Mouse (Mus musculus): Measurements from ENCODE around the gene Plekhf1. TPM values are rescaled to one million over a fixed set of nuclear protein-coding genes. Genes with fewer than 3 reads are reported as not detected.

Plekhf1 gene
- polyA plus RNA-seq, 1 experiment from 2014 or later, result 0.37 TPM

GRCm38 (mm10) chr7:38226226-38226625, 1.6 kb downstream of the Plekhf1 start:
- WGBS, result 85% methylated on average over 2 of the region's 2 CpGs
- Histone ChIP-seq H3K27ac (replicated peaks; ENCODE audit: low read depth, low read length) (no peak overlapping the region), H3K9me3 (ENCODE audit: control insufficient read depth, low read length) (no peaks in the 10 kb centered on the region), H3K36me3 (ENCODE audit: control insufficient read depth, insufficient read depth, low read length) (no peaks in the 10 kb centered on the region), H3K9ac (replicated peaks; ENCODE audit: low read length) (no peak overlapping the region), H3K4me1 (ENCODE audit: control insufficient read depth, insufficient read depth, low read length) (peaks cover 8% of the 10 kb centered on the region), H3K27me3 (ENCODE audit: control insufficient read depth, insufficient read depth, low read length) (peaks cover 10% of the 10 kb centered on the region; the same call in 1 of the 2 replicates), H3K4me3 (replicated peaks; ENCODE audit: low read depth, low read length) (no peak overlapping the region), H3K4me2 (ENCODE audit: low read length) (no peak overlapping the region)
- ATAC-seq (ENCODE audit: low FRiP score, low TSS enrichment), result no peak
- DNase-seq, result no peak

- Histone ChIP-seq H3K27me3 (ENCODE audit: control insufficient read depth, insufficient read depth, low read length) (0 out of 2 replicates have a peak, but pooled peaks cover 8% of the 10 kb centered on the region), H3K27ac (replicated peaks; ENCODE audit: low read depth, low read length) (no peak overlapping the region), H3K36me3 (ENCODE audit: control insufficient read depth, insufficient read depth, low read length) (no peaks in the 10 kb centered on the region), H3K4me1 (ENCODE audit: control insufficient read depth, insufficient read depth, low read length) (peaks cover 8% of the 10 kb centered on the region), H3K4me3 (replicated peaks; ENCODE audit: low read depth, low read length) (no peak overlapping the region), H3K9ac (replicated peaks; ENCODE audit: low read length) (no peak overlapping the region), H3K4me2 (ENCODE audit: low read length) (no peak overlapping the region), H3K9me3 (ENCODE audit: control insufficient read depth, low read length) (no peaks in the 10 kb centered on the region)
- 87% methylated on average over 13 of the region's 13 CpGs for WGBS
- no peak for ATAC-seq (ENCODE audit: low FRiP score, low TSS enrichment)
- DNase-seq, result no peak
These were observed 3.0 kb downstream of the Plekhf1 start for GRCm38 (mm10) chr7:38224577-38225369.

GRCm38 (mm10) chr7:38220866-38221265, 7.0 kb downstream of the Plekhf1 start:
- DNase-seq, result no peak
- Histone ChIP-seq H3K36me3 (ENCODE audit: control insufficient read depth, insufficient read depth, low read length) (no peaks in the 10 kb centered on the region), H3K27ac (replicated peaks; ENCODE audit: low read depth, low read length) (no peak overlapping the region), H3K9me3 (ENCODE audit: control insufficient read depth, low read length) (no peaks in the 10 kb centered on the region), H3K4me2 (ENCODE audit: low read length) (no peak overlapping the region), H3K27me3 (ENCODE audit: control insufficient read depth, insufficient read depth, low read length) (no peaks in the 10 kb centered on the region), H3K9ac (replicated peaks; ENCODE audit: low read length) (no peak overlapping the region), H3K4me1 (ENCODE audit: control insufficient read depth, insufficient read depth, low read length) (no peaks in the 10 kb centered on the region), H3K4me3 (replicated peaks; ENCODE audit: low read depth, low read length) (no peak overlapping the region)
- ATAC-seq (ENCODE audit: low FRiP score, low TSS enrichment), result no peak
- WGBS, result 96% methylated on average over 7 of the region's 7 CpGs

GRCm38 (mm10) chr7:38219526-38219925, 8.3 kb downstream of the Plekhf1 start:
- no peaks in the 10 kb centered on the region for H3K4me1 ChIP-seq (ENCODE audit: control insufficient read depth, insufficient read depth, low read length)
- H3K4me2 ChIP-seq (ENCODE audit: low read length), result no peak overlapping the region
- 90% methylated on average over 4 of the region's 4 CpGs for WGBS
- no peaks in the 10 kb centered on the region for H3K36me3 ChIP-seq (ENCODE audit: control insufficient read depth, insufficient read depth, low read length)
- no peak for ATAC-seq (ENCODE audit: low FRiP score, low TSS enrichment)
- DNase-seq, result no peak
- H3K27ac ChIP-seq (replicated peaks; ENCODE audit: low read depth, low read length), result no peak overlapping the region
- no peak overlapping the region for H3K4me3 ChIP-seq (replicated peaks; ENCODE audit: low read depth, low read length)
- no peak overlapping the region for H3K9ac ChIP-seq (replicated peaks; ENCODE audit: low read length)
- H3K9me3 ChIP-seq (ENCODE audit: control insufficient read depth, low read length), result no peaks in the 10 kb centered on the region
- no peaks in the 10 kb centered on the region for H3K27me3 ChIP-seq (ENCODE audit: control insufficient read depth, insufficient read depth, low read length)

- 76% methylated on average over 8 of the region's 8 CpGs for WGBS
- ATAC-seq (ENCODE audit: low FRiP score, low TSS enrichment) (no peak), DNase-seq (no peak)
- Histone ChIP-seq H3K9ac (replicated peaks; ENCODE audit: low read length) (no peak overlapping the region), H3K4me2 (ENCODE audit: low read length) (no peak overlapping the region), H3K27ac (replicated peaks; ENCODE audit: low read depth, low read length) (no peak overlapping the region), H3K4me1 (ENCODE audit: control insufficient read depth, insufficient read depth, low read length) (no peaks in the 10 kb centered on the region), H3K36me3 (ENCODE audit: control insufficient read depth, insufficient read depth, low read length) (no peaks in the 10 kb centered on the region), H3K27me3 (ENCODE audit: control insufficient read depth, insufficient read depth, low read length) (no peaks in the 10 kb centered on the region), H3K9me3 (ENCODE audit: control insufficient read depth, low read length) (no peaks in the 10 kb centered on the region), H3K4me3 (replicated peaks; ENCODE audit: low read depth, low read length) (no peak overlapping the region)
These were observed 9.0 kb downstream of the Plekhf1 start for GRCm38 (mm10) chr7:38218631-38219367.

- WGBS, result 60% methylated on average over 5 of the region's 5 CpGs
- Histone ChIP-seq H3K4me1 (ENCODE audit: control insufficient read depth, insufficient read depth, low read length) (no peaks in the 10 kb centered on the region), H3K4me3 (replicated peaks; ENCODE audit: low read depth, low read length) (no peak overlapping the region), H3K9ac (replicated peaks; ENCODE audit: low read length) (no peak overlapping the region), H3K4me2 (ENCODE audit: low read length) (no peak overlapping the region), H3K9me3 (ENCODE audit: control insufficient read depth, low read length) (no peaks in the 10 kb centered on the region), H3K27me3 (ENCODE audit: control insufficient read depth, insufficient read depth, low read length) (no peaks in the 10 kb centered on the region), H3K36me3 (ENCODE audit: control insufficient read depth, insufficient read depth, low read length) (no peaks in the 10 kb centered on the region), H3K27ac (replicated peaks; ENCODE audit: low read depth, low read length) (no peak overlapping the region)
- no peak for DNase-seq
- ATAC-seq (ENCODE audit: low FRiP score, low TSS enrichment), result no peak
These were observed 10.2 kb downstream of the Plekhf1 start for GRCm38 (mm10) chr7:38217417-38218171.

GRCm38 (mm10) chr7:38215697-38216096, 12.1 kb downstream of the Plekhf1 start:
- no peak for ATAC-seq (ENCODE audit: low FRiP score, low TSS enrichment)
- Histone ChIP-seq H3K4me1 (ENCODE audit: control insufficient read depth, insufficient read depth, low read length) (no peaks in the 10 kb centered on the region), H3K9ac (replicated peaks; ENCODE audit: low read length) (no peak overlapping the region), H3K4me2 (ENCODE audit: low read length) (no peak overlapping the region), H3K36me3 (ENCODE audit: control insufficient read depth, insufficient read depth, low read length) (no peaks in the 10 kb centered on the region), H3K27ac (replicated peaks; ENCODE audit: low read depth, low read length) (no peak overlapping the region), H3K4me3 (replicated peaks; ENCODE audit: low read depth, low read length) (no peak overlapping the region), H3K9me3 (ENCODE audit: control insufficient read depth, low read length) (no peaks in the 10 kb centered on the region), H3K27me3 (ENCODE audit: control insufficient read depth, insufficient read depth, low read length) (no peaks in the 10 kb centered on the region)
- DNase-seq, result no peak
- 90% methylated on average over 6 of the region's 6 CpGs for WGBS

DNA sequence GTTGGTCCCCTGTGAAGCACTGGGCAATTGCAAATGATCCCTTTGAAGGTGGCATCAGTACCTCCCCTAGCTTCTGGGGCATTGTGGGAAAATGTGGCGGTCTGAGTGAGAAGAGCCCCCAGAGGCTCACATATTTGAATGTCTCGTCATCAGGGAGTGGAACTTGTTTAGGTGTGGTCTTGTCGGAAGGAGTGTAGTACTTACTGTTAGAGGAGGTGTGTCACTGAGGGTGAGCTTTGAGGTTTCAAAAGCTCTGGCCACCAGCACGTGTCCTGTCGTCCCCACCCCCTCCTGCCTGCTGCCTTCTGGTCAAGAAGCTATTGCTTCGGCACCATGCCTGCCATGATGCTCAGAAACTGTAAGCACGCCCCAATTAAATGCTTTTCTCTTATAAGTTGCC, 12.5 kb downstream of the Plekhf1 start:
- no peak overlapping the region for H3K4me2 ChIP-seq (ENCODE audit: low read length)
- H3K27ac ChIP-seq (replicated peaks; ENCODE audit: low read depth, low read length), result no peak overlapping the region
- no peaks in the 10 kb centered on the region for H3K9me3 ChIP-seq (ENCODE audit: control insufficient read depth, low read length)
- 83% methylated on average over 7 of the region's 7 CpGs for WGBS
- H3K4me1 ChIP-seq (ENCODE audit: control insufficient read depth, insufficient read depth, low read length), result no peaks in the 10 kb centered on the region
- H3K27me3 ChIP-seq (ENCODE audit: control insufficient read depth, insufficient read depth, low read length), result no peaks in the 10 kb centered on the region
- ATAC-seq (ENCODE audit: low FRiP score, low TSS enrichment) (no peak), DNase-seq (no peak)
- H3K9ac ChIP-seq (replicated peaks; ENCODE audit: low read length), result no peak overlapping the region
- no peaks in the 10 kb centered on the region for H3K36me3 ChIP-seq (ENCODE audit: control insufficient read depth, insufficient read depth, low read length)
- no peak overlapping the region for H3K4me3 ChIP-seq (replicated peaks; ENCODE audit: low read depth, low read length)
